Mouse (Mus musculus) fat pad, adult 2 months (tissue): Measurements from ENCODE around the gene Gm44596.
A peak's percentile ranks its signal among the peaks of the same experiment; 100 is the strongest.
"Not testable (repeated sequence)": the region's sequence is repeated elsewhere in the genome, so short reads cannot be mapped to it uniquely, and the experiment has no call there.

Experiments
- DNase-seq: peaks from one replicate; pipeline ENCODE4 v3.0.0-alpha.2; 2011; ENCODE audit warnings: low read depth, low spot score; ENCODE audit errors: extremely low read depth

The Gm44596 gene

DNA sequence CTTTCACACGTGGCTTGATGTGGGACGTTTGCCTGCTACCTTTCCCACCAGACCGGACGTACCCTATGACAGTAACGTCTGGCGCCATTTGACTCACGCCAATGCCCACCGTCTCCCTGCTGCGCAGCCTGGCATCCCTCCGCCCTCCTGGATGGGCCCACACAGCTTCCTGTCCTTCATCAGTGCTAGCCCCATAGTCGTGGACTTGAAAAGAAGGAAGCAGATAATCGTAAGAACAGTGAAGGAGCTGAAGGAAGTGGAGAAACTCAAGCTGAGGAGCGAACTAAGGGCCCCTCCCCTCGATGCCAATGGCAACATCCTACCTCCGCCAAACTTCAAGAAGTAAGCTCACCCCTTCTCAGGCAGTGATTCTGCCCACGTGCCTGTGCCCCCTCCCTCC, 4.3 kb downstream of the Gm44596 start:
- DNase-seq, result no peak

DNA sequence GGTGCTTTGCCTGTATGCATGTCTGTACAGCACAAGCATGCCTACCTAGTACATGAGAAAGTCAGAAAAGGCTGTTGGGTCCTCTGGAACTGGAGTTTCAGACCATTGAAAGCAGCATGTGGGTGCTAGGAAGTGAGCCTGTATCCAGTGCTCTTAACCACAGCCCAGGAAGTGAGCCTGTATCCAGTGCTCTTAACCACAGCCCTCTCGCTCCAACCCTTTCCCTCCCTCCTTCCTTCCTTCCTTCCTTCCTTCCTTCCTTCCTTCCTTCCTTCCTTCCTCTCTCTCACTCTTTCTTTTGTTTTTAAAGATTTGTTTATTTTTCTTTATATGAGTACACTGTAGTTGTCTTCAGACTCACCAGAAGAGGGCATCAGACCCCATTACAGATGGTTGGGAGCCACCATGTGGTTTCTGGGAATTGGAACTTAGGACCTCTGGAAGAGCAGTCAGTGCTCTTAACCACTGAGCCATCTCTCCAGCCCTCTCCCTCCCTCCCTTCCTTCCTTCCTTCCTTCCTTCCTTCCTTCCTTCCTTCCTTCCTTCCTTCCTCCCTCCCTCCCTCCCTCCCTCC, 5.4 kb downstream of the Gm44596 start:
- DNase-seq, result not testable (repeated sequence)

DNA sequence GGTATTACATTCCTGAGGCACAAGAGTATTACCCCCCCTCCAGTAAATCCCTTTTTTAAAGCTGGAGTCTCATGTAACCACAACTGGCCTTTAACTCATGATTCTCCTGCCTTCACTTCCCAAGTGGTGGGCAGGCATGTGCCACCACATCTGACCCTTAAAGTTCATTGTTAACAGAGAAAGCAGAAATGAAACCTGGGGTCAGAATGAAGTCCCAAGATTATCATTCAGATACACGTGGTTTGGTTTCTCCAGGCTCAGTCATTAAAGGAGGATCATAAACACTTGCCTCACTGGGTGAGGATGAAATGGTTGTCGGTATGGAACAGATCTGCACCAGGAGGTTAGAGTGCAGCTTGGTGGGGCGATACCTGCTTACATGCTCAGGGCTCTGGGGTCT, 6.0 kb downstream of the Gm44596 start:
- no peak for DNase-seq

DNA sequence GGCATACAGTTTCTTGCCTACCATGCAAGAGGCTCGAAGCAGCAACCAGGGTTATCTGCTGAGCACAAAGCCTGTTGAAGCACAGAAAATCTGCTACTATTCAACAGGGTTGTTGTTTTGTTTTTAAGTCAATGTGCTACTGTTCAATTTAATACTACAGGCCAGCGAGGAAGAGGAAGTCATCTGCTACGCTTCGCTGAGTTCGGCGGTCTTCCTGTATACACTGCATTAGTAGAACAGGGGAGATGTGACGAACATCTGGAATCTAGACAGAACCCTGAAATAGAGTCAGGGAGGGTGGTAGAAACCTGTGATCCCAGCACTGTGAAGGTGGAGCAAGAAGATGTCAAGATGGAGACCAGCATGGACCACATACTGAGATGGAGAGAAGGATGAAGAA, 8.4 kb downstream of the Gm44596 start:
- no peak for DNase-seq

DNA sequence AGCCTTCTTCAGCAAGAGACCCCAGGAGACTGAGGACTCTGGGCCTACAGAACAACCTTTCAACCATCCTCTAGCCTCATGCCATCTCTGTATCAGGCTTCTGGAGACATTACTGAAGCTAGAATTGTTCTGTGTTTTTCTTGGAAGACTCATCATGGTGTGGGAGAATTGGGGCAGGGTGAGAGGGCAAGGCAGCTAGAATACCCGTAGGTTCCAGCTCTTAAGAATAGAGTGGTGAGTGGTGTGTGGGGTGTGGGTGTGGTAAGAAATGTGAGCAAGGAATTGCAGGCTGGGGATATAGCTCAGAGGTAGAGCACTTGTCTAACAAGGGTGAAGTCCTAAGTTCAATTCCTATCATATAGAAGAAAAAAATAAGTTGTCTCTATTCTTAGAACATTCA, 9.7 kb downstream of the Gm44596 start:
- DNase-seq, result peak; percentile 69

DNA sequence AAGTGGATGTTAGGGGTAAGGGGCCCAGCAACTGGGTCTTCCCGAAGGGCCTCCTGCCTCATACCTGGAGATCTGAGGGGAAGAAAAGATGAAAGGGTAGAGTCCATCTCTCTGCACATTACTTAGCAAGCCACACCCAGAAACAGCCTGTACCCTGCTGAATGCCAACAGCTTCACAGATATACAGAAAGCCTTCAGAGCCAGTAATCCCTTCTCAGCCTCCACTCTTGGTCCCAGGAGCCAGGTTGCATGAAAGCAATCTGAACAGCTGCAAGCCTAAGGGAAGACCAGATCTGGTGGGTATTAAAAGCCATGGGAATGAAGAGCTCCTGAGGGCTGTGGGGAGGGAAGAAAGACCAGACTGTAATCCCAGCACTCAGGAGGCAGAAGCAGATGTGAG, 13.9 kb downstream of the Gm44596 start:
- DNase-seq, result peak; percentile 97

DNA sequence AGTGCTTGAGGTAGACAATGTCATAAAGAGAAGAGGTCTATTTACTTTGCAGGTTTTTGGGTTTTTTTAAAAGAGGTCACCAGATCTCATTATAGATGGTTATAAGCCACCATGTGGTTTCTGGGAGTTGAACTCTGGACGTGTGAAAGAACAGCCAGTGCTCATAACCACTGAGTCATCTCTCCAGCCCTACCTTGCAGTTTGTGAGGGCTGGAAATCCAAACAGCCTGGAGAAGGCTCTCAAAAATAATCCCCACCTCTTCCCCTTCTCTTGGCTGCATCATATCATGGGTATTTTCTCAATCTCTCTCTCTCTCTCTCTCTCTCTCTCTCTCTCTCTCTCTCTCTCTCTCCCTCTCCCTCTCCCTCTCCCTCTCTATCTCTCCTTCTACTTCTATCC, 15.4 kb downstream of the Gm44596 start:
- DNase-seq, result peak; percentile 84

DNA sequence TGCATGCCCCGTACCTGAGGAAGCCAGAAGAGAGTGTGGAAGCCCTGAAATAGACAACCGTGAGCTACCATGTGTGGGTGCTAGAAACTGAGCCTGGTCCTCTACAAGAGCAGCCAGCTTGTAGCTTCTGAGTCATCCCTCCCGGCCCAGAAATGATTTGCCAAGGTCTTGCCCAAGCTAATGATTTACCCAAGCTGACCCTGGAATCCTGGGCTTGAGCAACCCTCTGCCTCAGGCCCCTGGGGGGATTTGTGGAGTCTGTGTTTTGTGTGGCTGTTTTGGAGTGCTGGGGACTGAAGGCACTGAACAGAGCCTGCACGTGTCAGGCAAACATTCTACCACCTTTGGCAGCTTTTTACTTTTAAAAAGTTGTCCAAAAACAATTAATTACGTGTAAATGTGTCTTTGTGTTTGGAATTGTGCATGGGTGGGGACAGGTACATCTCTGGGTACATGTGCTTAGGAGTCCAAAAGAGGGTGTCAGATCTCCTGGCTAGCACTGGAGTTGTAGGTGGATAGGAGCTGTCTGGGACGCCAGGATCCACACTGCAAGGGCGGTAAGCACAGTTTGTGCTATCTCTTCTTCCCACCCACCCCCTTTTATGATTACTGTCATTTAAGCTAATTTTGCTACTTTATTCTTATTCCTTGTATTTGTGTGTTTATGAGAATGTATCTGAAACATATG, 22.4 kb downstream of the Gm44596 start:
- DNase-seq, result peak; percentile 95

DNA sequence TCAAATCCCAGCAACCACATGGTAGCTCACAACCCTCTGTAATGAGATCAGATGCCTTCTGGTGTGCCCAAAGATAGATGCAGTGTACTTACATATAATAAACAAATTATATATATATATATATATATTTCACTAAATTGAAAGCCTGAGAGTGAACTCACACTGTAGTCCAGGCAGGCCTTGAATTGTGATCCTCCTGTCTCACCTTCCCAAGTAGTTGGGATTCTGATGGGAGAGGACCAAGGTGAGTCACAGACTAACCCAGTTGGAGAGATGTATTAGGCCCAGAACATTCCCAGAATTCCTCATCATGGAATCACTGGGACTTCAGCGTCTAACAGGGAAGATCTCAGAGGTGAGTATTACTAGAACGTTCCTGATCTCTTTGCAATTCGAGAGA, 23.7 kb downstream of the Gm44596 start, which contains the start of gene Nrip2:
Gene Nrip2, plus strand, starts transcription at position 301 of the 400 bp plus-strand sequence.
- DNase-seq, result no peak

DNA sequence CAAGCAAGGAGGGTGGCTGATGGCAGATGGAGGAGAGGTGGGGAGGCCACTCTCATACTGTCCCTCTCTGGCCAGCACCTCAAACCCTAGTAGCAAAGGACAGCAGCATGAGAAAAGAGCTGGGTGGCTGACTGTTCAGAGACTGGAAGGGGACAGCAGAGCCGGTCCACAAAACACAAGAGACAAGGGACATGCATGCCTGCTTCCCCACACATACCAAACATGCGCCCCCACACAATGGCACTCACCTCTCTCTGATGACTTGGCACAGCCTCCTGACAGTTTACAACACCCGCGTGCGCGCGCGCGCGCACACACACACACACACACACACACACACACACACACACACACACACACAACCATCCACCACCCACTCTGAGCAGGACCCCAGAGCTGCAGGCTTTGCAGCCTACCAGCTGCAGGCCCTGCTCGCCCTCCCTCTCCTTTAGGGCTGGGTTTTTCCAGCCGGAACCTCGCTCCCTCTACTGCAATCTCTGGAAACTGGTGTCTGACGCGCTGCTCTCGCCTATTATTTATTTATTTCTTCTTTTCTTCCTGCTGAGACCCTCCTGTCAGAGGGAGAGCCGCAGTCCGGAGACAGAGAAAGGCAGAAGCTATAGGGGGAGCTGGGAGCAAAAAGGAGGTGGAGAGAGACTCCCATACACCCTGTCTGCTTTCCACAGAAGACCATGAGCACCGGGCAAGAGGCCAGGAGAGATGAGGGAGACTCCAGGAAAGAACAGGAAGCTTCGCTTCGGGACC, 24.3 kb downstream of the Gm44596 start:
- no peak for DNase-seq

DNA sequence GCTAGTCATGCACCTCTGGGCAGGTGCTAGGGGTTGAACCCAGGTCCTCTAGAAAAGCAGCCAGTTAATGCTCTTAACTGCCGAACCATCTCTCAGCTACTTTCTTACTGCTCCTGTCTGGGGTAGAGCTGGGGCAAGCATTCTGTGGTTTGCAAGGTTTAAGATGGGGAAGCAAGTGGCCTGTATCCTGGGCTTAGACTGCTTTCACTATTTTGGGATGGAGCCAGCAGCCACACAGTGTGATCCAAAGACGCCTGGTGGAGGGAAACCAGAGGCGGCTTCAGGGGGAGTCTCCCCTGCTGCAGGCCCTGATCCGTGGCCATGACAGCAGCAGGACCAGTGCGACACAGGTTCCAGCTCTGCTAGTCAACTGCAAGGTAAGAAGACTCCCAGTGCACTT, 29.4 kb downstream of the Gm44596 start:
- no peak for DNase-seq

DNA sequence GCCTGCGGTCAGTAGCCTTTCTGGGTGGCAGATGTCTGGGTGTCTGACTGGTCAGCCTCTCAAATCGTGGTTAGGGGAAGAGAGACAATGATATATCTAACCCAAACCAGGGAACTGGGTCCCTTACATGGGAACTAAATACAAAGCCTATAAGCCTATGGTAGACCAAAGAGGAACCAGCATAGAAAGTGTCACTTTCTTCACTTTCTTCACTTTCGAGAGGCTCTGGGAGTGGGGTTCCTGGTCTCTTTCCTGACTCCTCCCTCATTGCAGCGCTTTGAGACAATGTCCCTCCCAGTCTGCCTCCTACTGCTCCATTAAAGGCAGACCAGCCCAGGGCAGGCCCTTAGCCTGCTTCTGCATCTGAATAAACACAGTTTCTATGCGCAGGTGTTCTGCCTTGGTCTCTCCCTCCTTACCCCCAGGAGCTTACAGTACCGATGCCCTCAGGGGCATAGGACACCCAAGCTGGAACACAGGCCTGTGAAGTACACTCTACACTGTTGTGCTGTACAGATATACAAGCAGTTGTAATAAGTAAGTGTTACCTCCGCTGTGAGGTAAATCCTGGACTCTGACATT, 33.3 kb downstream of the Gm44596 start:
- no peak for DNase-seq

DNA sequence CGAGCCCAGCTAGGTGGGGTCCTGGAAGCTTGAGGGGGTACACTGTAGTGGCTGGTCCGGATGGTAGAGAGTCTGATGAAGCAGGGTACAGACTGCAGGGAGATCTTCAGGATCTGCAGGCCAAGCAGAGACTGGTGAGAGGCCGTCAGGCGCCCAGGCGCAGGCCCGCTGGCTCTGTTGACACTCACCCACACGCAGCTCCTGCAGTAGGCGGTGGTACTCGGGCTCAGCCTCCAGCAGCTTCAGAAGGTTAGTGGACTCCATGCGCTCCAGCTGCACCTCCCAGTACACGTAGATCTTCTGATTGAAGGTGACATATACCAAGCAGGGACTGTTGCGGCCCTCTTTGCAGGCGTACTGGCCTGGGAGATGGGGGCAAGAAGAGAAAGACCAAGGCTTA, 35.0 kb downstream of the Gm44596 start:
- DNase-seq, result no peak

DNA sequence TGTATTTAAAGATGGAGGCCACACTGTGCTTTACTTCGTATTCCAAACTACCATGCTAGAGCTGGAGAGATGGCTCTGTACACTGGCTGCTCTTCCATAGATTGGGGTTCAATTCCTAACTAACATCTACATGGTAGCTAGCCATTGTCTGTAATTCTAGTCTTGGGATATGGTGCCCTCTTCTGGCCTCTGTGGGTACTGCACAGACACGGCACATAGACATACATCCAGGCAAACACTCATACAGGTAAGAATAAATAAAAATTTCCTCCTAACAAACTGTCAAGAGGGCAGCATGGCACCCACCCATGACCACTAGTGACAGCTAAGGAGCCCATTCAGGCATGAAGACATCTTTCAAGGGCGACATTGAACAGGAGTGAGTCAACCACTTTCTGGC, 35.8 kb downstream of the Gm44596 start:
- DNase-seq, result no peak

DNA sequence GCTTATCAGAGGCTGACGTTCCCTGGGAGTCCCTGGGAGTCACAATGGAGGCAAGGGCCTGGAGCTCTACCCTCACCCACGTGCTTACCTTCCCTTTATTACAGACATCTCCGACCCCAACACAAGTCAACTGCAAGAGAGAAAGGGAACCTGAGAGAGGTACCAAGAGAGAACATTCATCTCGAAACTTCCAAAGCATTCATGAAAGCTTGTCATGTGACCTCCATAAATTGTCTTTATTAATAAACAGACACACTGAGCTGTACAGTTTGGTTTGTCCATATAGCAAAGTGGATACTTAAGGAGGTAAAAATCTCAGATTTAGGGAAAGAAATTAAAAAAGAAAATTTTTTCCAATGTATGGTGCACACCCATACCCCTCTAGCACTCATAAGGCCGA, 40.9 kb downstream of the Gm44596 start:
- DNase-seq, result no peak

DNA sequence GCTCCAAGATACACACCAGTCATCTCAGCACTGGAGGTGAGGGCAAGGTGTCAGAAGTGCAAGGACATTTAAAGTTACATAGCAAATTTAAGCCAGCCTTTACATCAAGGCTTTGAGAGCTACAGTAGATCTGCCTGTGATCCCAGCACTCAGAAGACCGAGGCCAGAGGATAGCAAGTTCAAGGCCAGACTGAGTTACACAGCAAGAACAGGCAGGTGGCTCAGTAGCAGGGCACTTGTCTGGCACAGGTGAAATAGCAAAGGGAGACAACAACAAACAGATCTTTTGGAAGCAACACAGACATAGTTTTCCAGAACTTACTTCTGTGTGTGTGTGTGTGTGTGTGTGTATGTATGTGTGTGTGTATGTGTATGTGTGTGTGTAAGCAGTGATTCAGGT, 42.8 kb downstream of the Gm44596 start:
- DNase-seq, result no peak

DNA sequence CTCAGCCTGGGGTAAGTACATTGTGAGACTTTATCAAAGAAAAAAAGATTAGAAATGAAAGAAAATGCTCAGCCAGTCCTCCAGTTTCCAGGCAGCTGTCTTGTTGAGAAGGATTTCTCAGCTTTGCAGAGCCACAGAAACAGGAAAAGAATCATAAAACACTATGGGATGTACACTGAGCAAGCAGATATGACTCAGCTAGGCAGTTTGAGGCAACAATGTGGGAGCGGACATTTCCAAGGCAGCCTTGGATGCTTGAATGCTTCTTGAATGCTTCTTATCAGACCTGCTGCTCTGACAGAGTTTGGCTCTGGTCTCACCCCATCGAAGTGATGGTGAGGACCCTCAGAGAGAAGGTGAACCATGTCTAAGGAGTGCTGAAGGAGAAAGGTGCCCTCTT, 45.7 kb downstream of the Gm44596 start:
- no peak for DNase-seq

DNA sequence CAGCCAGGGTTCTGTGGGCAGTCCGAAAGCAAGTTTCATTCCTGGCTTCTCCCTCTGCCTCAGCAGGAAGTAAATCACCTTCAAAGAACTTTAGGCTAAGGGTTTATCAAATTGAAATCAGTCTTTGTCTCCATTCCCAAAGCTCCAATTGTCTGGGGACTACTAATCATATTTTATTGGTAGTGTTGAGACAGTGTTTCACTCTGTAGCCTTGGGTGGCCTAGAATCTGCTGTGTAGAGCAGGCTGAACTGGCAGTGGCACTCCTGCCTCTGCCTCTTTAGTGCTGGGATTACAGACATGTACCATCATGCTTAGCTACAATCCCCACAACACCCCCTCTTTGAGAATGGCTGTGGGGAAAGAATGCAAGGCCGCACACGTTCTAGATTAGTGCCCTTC, 46.2 kb downstream of the Gm44596 start:
- DNase-seq, result peak; percentile 78

DNA sequence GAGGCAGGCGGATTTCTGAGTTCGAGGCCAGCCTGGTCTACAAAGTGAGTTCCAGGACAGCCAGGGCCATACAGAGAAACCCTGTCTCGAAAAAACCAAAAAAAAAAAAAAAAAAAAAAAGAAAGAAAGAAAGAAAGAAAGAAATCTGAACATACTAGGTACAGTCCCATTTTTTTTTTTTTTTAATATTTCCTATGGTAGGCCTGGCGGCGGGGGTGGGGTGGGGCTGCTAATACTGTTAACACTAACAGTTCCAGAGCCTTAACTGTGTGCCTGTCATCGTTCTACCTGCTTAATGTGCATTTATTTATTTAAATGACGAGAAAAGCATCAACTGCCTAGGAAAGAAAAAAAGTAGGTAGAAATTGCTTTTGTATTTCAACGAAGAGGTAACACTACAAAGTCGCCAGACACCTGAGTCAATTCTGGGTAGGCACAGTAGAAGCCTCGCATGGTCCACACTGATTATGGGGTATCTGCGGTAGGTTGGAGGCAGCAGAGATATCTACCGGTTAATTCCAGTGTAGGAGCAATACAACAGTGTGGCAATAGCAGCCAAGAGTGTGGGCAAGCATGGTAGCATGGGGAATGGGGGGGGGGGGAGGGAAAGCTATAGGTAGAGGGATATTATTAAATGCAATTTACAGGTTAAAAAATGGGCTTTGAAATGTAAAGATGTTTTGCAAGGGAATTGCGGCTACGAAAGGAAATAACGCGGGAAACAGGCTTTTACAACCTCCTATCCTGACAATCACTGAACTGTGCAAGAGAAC, 48.4 kb downstream of the Gm44596 start:
- DNase-seq, result no peak

DNA sequence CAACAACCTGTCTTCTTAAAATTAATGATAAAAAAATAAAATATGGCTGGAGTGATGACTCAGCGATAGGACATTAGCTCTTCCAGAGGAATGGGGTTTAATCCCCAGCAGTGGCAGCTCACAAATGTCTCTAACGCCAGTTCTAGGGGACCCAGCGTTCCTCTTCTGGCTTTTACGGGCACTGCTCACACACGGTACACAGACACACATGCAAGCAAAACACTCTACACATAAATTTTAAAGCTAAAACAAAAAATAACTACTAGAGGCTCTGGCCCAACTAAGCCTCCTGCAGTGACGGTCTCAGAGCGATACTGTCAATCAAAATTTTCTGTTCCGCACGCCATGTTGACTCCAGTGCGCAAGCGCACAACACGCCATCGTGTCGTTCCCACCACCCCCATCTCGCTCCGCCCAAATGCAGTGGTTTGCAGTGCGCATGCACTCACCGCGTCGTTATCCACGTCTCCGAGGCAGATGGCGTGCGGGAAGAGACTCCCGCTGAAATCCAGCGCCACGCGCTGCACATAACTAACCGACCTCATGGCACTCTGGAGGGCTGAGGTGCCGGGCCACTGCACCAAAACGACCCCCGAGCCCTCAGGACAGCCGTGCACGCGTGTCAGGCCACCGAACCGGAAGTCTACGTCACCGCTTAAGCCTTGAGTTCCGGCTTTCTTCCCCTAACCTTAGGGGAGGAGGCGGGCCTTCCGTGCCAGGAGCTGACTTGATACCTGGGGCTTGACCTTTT, 49.1 kb downstream of the Gm44596 start, which contains the start of gene Itfg2:
Gene Itfg2, minus strand, starts transcription at position 663 of the 751 bp plus-strand sequence.
- DNase-seq, result no peak
